Mouse (Mus musculus) heart, adult 18-20 months (tissue): ENCODE results near the gene Dst. TPM values are rescaled to one million over a fixed set of nuclear protein-coding genes. Genes with fewer than 3 reads are reported as not detected.
A peak's percentile ranks its signal among the peaks of the same experiment; 100 is the strongest.

Source experiments
- DNase-seq, 2 experiments: peaks; one replicate each; pipeline ENCODE4 v3.0.0; 2021 to 2022; ENCODE audit warnings: mixed read lengths in 1 of 2
- total RNA-seq, 2 experiments: library from RNA; stranded (reverse); gene quantifications; 2 replicates each; pipeline ENCODE4 v1.2.3; 2021

The Dst gene
- total RNA-seq, 2 experiments from 2014 or later = 378 TPM

DNA sequence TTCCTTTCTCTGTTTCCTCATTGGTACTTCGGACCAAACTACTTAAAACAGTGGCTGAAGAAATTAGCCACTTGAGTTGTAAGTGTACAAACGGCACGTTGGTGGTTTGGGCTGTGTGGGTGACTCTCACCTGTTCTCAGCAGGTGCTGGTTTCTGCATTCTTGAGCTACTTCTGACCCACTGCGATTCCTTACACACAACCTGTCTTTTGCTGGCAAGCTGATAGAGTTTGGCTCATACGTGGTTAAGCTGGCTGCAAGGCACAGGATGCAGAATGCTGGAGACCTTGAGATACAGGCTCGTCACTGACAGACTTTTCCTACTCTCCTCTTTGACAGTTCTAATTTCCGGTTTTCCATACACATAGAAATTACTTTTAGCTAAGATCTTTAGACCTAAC lies 19.4 kb downstream of the Dst start:
- DNase-seq = no peak

DNA sequence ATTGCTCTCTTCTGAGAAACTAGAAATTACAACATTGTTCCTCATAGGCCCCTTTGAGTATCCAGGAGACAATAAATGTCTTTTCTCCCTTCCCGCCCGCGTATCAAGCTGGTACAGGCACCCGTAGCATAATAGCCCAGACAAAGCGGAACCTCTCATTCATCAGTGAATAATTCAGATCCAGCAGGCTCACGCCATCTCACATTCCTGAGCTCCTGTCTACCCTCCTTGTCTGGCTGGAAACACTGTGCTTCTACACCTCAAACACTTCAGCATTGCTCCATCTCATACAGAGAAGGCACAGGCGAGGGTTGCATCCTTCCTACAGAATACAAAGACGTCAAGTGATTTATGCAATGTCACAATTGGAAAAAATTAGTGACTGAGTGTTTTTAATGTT lies 23.8 kb downstream of the Dst start:
- no peak for DNase-seq

DNA sequence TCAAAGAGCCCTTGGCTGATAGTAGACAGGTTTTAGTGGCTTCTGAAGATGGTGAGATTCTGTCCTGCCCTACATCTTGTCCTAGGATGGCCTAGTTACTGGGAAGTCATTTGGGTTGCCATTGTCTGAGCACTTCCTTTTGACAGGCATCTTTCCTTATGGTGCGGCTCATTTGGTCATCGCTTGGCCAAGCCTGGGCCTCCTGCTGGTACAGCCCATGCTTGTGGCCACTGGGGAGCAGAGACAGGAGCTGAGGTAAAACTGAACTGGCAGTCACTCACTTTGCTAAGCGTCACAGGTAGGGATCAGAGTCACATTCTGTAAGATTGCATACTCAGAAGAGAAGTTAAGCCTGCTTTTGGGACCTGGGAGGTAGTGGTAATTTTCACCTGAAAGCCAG lies 24.2 kb downstream of the Dst start:
- no peak for DNase-seq

DNA sequence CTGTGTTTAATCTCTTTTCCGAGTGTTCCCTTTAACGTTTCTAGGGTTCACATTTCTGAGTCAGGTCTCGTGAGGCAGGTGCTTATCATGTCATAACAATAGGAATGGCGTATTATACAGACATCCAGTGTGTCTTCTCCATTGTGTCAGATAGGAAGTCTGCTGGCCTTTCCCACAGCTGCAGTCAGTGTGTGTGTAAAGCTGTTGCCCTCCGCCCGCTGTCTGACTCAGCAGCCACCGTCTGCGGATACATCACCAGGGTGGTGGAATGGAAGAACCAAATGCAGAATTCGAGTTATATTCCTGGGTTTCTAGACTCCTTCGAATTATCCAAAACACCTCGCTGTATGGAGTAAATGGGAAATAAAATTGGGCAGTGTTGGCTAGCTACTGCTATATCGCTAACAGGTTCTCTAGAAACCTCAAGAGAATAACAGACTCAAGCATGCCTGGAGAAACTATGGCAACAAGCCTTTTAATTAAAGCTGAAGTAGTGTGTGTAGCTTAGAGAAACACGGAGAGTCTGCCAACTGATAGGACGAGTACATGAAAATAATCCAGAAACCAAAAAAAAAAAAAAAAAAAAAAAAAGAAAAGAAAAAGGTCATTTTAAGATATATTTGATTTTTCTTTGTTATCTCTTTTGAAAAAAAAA lies 24.9 kb downstream of the Dst start:
- DNase-seq = no peak

DNA sequence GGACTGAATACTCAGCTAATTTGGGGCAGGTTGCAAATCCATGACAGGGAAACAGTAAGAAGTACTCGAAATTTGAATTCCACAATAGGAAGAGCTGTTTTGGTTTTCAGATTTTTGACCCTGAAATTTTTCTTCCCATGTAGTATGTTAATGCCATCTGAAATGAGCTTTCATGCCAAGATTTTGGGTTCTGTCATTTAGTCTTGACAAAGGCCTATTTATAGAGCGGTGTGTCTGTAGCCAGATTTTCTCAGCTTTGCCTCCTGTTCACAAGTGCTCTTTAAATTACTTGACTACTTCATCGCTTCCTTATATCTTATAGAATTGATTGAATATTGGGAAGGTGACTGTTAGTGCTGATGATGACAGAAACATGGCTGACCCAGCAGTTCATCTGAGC lies 27.9 kb downstream of the Dst start:
- DNase-seq = no peak

DNA sequence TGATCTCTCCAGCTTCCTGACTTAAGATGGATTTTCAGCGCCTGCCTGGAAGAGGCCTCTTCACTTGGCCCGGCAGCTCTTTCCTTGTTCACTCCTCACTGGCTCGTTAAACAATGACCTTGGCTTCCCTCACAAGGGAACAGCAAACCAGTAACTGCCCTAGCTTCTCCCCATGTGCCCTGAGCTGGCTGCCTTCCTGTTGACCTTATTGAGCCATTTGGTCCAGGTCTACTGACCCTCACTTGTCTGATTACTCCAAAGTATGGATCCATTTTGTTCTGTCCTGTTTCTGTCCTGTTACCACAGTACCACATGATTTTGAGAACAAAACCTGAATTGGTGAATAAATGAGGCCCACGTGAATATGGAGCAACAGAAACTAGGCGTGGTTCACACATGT lies 31.8 kb downstream of the Dst start:
- DNase-seq = no peak

DNA sequence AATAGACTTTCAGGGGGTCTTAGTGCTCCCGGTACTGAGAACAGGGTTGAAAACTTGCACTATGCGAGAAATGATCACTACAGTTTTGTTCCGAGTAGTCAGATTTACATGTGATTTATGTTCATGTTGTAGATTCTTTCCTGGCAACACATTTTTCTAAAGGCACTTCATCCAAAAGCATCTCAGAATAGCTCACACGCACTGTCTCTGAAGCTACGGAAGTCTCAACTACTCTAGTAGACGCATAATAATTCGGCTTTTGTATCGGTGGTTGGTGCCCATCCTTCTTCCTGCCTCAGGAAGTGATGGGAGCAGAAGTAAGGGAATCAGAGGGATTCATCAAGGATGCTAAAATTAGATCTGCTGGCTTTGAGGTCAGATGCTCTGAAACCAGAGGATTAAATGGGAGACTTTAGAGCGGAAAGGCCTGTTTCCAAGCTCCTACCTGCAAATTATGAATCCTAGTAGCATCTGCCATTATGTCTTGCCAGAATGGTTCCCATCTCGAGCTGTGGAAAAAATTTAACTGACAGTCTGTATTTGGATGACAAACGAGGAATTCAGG lies 32.4 kb downstream of the Dst start:
- no peak for DNase-seq

DNA sequence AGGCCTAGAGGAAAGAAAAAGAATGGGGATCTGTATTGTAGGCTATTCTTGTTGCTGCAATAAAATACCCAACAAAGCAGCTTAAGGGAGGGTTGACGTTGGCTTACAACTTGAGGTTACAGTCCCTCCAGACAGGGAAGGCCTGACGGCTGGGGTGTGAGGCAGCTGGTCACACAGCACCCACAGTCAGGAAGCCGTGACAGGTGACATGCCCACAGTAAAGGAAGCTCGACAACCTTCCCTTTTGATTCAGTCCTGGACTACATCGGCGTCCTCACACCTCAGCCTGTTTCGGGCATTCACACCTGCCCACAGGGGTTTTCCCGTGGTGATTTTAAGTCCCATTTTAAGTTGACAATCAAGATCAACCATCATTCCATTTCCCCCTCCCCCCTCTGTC lies 34.6 kb downstream of the Dst start:
- DNase-seq = no peak

DNA sequence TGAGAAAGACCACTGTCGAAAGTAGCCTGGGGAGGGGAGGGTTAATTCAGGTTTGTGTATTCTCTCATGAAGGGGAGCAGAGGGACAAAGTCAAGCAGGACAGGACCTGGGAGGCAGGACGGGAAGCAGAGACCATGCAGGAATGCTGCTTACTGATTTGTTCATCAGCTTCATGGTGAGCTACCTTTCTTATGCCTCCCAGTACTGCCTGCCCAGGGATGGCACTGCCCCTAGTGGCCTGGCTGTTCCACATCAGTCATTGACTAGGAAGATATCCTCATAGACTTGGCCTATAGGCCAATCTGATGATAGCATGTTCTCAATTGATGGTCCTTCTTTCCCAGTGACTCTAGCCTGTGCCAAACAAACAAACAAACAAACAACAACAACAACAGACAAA lies 35.9 kb downstream of the Dst start:
- DNase-seq = no peak

DNA sequence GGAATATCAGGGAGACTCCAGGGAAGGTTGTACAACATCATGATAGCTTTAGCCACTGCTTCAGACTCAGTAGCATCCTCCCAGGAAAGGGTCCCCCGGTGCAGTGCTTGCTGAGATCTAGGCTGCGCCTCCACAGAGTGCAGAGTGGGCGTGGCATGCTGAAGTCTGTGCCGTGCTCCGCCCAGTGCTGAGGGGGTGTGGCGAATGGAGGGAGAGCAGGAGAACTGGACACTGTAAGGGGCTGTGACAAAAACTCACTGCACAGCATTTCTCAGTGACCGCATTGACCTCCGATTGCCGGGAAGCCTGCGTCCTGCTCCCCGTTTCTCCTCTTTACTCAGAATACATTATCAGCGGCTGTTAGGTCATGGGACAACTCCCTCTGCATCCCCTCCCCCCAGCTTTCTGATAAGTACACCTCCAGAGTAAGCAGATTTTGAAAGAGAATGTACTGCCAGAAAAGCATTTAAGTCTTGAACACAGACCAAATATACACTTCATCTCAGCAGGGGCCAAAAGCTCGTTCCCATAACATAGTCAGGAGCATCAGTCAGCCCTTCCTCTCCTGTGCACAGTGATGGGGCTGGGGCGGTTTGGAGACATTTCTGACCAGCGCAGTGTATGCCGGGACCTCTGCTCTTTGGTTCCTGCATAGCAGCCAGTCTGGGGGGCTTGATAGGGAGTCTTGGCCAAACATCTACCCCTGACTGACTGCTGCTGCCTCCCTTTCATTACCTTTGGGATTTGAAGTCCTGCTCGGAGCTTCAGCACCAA lies 37.1 kb downstream of the Dst start:
- peak; percentile 78 to 82 for DNase-seq

DNA sequence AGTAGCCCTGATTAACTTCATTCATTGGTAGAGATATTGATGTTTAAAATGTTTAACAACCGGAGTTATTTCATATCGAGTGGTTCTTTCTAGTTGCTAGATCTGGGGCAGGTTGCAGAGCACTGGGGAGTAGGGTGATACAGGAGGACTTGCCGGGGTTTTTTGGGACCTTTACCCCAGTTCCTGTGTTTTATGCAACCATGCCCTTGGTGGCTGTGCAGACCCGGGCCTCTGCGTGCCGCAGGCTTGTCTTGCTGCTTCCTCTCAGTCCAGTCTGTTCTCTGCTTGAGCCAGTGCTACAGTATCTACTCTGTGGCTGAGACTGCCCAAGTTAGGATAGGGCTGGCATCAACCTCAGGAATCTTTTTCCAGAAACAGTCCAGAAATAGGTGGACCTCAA lies 37.7 kb downstream of the Dst start:
- DNase-seq = no peak

DNA sequence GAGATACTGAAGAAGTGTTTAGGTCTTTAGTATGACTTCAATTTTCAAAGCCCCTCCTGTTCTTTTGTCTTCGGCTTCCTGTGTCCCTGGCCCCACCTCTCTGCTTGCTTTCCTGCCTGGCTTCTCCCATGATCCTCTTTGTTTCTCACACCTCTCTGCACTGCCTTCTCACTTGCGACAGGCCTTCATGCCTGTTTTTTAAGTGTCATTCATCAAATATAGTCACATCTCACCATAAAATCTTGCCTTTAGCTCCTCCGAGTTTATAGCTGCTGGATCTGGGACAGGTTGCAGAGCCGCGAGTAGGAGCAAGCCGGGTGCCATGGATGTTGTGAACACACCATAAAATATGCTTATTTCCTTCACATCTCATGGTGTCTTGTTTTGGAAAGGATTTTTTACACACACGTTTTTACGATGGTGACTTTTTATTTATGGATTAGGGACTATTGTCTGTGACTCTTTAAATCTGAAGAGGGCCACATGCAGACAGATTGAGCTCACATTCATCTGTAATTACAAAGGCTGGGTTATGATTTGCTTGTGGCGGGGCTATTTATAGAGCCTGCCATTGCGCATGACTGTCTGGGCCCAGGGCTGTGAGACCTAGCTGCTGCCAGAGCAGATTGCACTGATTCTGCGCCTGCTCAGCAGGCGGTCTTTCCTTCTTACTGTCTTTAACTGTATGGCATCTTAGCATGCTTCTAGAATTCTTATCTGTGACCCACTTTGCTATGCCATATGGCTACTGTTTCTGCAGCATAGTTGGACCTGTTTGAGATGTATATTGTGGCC lies 38.8 kb downstream of the Dst start:
- peak; percentile 55 to 67 for DNase-seq

DNA sequence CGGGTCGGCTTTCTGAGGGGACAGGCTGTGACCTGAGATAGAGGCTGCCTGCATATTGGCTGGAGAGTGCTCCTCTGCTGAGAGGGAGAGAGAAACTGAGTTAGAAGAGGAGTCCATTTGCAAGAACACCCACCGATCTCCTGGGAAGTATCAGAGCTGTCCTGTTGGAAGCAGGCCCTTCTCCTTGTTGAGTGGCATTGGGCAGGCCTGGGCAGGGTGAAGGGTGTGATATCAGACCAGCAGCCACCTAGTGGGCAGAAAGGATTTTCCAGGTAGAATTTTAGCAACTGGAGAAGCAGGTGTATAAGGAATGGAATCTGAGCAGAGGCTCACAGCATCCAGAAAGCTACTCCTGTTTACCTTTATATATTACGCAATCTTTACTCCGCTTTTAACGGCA lies 39.8 kb downstream of the Dst start:
- no peak for DNase-seq

DNA sequence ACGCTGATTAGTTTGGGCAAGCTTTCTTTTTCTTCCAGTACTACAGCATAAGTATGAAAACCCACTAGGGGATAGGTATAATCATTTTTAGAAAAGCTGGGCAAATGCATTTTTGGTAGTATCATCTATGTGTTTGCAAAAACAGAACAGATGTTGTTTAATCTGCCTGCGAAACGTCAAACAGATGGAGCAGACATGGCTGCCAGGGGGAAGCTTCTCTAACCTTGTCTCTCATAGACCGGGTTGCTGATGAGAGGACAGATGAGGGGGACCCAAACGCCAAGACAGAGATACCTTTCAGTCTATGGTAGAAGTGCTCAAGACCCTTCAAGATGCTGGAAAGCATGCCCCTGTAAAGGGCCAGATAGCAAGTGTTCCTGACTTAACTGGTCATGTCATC lies 40.5 kb downstream of the Dst start:
- DNase-seq = no peak

DNA sequence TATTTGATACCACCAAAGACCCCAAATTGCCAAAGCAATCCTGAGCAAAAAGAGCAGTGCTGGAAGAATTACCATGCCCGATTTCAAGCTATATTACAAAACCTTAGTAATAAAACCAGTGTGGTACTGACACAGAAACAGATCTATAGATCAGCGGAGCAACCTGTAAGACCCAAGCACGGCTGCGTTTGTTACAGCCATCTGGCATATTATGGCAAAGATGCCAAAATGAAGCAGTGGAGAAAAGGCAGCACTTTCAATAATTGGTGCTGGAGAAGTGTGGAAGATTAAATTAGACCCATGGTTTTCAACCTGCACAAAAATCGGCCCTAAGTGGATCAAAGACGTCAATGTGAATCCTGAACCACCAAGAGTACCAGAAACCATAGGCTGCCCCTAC lies 47.6 kb downstream of the Dst start:
- DNase-seq = no peak

DNA sequence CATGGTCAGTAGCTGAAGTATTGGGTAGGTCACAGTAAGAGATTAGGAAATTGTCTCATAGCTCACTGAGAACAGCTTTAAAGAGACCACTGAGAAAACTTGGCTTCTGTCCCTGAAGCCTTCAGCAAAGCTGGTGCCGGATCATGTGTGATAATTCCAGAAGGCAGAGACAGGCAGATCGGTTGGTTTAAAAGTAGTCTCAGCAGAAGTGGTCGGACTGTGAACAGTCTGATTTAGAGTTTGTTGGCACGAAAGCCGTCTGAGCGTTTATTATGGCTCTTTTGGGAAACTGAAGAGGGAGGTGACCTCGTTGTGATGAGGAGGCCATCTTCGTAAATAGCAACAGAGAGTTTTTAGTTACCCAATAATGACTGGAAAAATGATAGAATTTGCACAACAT lies 52.4 kb downstream of the Dst start:
- DNase-seq = no peak

DNA sequence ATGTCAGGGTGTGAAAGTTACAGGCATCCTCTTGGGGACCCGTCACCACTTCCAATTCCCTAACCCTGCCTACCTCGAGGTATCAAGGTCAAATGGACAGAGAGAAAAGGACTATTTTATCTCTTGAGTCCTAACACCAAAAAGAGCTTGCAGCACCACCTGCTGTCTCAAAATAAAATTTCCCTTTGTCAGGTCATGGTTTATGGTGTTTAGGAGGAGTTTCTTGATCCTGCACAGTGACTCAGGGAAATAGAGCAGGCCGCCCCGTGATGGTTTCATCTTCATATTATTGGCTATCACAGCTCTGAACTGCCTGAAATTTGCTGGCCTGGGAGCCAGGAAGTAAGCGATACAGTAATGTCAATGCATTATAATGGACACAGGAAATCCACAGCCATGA lies 56.6 kb downstream of the Dst start:
- DNase-seq = peak; percentile 47 to 76

DNA sequence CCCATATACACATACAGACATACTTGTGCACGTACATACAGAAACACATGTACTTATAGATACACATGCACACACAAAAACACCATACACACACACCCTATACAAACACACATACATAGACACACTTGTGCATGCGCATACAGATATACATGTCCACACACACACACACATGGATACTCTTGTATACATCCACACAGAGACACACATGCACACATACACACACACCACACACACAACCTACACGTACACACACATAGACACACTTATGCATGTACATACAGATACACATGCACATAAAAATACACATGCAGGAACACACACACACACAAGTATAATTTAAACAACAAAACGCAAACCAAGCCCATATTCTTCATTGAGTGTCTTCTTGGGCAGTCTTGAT lies 57.8 kb downstream of the Dst start:
- no peak for DNase-seq

DNA sequence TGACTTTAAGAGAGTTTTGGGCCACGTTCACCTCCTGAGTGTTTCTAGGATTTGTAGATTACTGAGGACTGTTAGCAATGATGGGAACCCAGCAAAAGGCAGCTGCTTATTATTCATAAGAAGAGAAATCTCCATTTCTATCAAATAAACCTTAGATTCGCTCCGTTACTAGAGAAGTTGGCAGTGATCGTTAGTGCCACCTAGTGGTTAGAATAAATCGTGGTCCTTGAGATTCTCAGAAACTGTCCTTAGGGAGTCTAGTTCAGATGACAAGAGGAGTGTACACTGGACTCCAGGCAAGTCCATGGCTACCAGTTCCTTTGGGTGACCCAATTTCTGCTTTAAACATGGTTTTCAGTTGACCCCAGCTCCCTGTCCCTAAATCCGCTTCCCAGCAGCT lies 58.3 kb downstream of the Dst start:
- DNase-seq = peak; percentile 28 to 64

DNA sequence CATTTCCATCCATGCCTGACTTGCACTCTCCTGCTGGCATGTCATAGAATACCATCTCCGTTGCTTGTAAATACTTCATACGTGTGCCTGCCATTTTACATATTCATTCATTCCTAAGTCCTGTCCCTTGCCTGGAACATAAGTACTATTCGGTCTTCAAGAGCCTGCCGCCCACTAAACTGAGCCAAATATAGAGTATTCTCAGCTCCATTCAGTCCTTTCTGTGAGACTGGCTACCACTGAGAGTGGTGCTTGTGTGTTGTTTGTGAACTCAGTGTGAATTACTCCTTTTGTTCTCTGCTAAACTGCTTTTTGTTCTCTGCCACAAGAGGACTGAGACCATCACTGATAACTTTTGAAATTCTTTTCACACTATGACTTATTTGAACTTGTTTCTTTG lies 59.2 kb downstream of the Dst start:
- no peak for DNase-seq

DNA sequence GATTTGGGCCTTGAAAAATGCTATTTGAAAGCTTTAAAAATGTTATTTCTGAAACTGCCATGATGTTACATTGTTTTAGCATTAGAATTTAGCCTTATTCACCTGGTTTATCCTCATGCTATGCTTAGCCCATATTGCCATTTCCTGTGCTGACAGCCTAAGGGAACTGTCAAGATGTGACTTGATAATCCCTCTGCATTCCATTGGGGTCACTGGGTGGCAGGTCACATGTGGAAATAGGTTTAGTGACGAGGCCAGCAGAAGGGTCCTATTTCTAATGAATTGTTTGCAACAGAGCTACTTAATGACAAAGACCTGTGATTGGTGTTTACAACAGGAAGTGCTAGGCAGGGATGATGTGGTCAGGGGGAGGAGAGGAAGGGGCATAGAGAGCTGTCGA lies 61.9 kb downstream of the Dst start:
- DNase-seq = no peak

DNA sequence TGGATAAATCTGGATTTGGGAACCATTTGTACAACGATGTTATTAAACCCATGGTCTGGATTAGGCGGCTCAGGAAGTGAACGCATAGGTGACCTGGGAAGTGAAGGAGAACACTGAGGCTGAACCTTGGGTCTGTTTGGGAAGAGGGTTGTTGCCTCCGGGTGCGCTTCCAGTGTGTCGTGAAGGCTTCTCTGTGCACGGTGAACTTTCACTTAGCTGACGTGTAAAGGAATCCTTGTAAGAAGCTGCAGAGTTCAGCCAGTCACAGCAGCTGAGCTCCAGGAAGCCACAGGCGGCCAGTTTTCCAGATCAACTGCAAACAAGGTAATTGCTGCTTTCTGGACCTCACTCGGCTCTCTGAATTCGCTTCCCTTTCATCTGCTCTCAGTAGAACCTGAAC lies 66.4 kb downstream of the Dst start:
- peak in 1 of 2 experiments; percentile 19 for DNase-seq

DNA sequence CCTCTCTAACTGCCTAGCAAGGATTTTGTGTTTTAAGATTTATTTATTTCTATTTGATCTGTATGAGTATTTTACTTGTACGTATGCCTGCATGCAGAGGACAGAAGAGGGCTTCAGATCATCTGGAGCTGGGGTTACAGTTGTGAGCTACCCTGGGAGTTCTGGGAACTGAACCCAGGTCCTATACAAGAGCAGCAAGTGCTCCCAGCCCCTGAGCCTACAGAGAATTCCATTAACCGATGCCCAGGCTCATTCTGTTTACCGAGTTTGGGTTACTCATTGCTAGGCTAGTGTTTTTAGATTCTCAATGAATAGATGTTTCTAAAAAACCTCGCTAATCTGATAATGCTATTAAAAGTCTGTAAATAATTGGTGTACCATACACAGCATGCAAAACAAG lies 67.3 kb downstream of the Dst start:
- no peak for DNase-seq
